Mouse (Mus musculus) hindbrain, postnatal 0 days (tissue): ENCODE results near the gene Higd1a. TPM values are rescaled to one million over a fixed set of nuclear protein-coding genes. Genes with fewer than 3 reads are reported as not detected.
A peak's percentile ranks its signal among the peaks of the same experiment; 100 is the strongest.

Experiments used
- ATAC-seq: fragments of 200-750 bp; cut with Nextera tagmentation; 2 replicates; pipeline ENCODE4 v1.8.0; 2017; ENCODE audit warnings: mild to moderate bottlenecking, moderate TSS enrichment, moderate library complexity
- DNase-seq: peaks from one replicate; pipeline ENCODE4 v3.0.0-alpha.2; 2015; ENCODE audit warnings: low spot score
- H3K27ac ChIP-seq: fragments of 300-500 bp; sonication (generic); 2 replicates; pipeline ENCODE4 v1.5.1; 2014; ENCODE audit warnings: mild to moderate bottlenecking
- H3K27me3 ChIP-seq: fragments of 300-500 bp; sonication (generic); 2 replicates; pipeline ENCODE4 v1.6.1; 2014; ENCODE audit warnings: low read length, mixed read lengths; ENCODE audit not compliant: insufficient read depth
- H3K36me3 ChIP-seq: fragments of 300-500 bp; sonication (generic); 2 replicates; pipeline ENCODE4 v1.6.1; 2014; ENCODE audit warnings: low read length, mixed read lengths; ENCODE audit not compliant: insufficient read depth
- H3K4me1 ChIP-seq: fragments of 300-500 bp; sonication (generic); 2 replicates; pipeline ENCODE4 v1.6.1; 2014; ENCODE audit warnings: antibody characterized with exemption, low read length, mixed read lengths; ENCODE audit not compliant: insufficient read depth
- H3K4me2 ChIP-seq: fragments of 300-500 bp; sonication (generic); 2 replicates; pipeline ENCODE4 v1.6.1; 2014; ENCODE audit warnings: low read depth, mild to moderate bottlenecking, low read length, moderate library complexity, mixed read lengths
- H3K4me3 ChIP-seq: fragments of 300-500 bp; sonication (generic); 2 replicates; pipeline ENCODE4 v1.5.1; 2014; ENCODE audit warnings: low read length
- H3K9ac ChIP-seq: fragments of 300-500 bp; sonication (generic); replicated peaks from 2 replicates; pipeline ENCODE4 v1.6.1; 2014; ENCODE audit warnings: mild to moderate bottlenecking, low read length, moderate library complexity, mixed read lengths
- H3K9me3 ChIP-seq: fragments of 300-500 bp; sonication (generic); 2 replicates; pipeline ENCODE4 v1.6.1; 2016; ENCODE audit warnings: low read length, mixed read lengths
- CTCF ChIP-seq: IDR thresholded peaks from 2 replicates; pipeline ENCODE4 v1.5.1; 2016; ENCODE audit warnings: antibody characterized with exemption, control low read depth, low read depth
- WGBS: fragments of 180-500 bp; shearing (Covaris S2); extraction: QIAGEN DNeasy Blood & Tissue Kit; methylation state at CpG from one replicate; pipeline ENCODE4 v1.1.7; 2014; 5-methylcytosine and 5-hydroxymethylcytosine counted together
- polyA plus RNA-seq: library from polyadenylated mRNA; unstranded; fragments of >200 nt; fragmentation: Nextera tagmentation; extraction: Ambion mirVana; gene quantifications from 2 replicates; pipeline ENCODE4 v1.2.1, GENCODE M21; 2015
- total RNA-seq: library from RNA; depleted of rRNA; stranded (reverse); fragments of >200 nt; gene quantifications from 2 replicates; pipeline ENCODE4 v1.2.3, GENCODE M21; 2014

The Higd1a gene
- total and polyA plus RNA-seq, 2 experiments from 2014 or later: 27.2 to 197 TPM

DNA sequence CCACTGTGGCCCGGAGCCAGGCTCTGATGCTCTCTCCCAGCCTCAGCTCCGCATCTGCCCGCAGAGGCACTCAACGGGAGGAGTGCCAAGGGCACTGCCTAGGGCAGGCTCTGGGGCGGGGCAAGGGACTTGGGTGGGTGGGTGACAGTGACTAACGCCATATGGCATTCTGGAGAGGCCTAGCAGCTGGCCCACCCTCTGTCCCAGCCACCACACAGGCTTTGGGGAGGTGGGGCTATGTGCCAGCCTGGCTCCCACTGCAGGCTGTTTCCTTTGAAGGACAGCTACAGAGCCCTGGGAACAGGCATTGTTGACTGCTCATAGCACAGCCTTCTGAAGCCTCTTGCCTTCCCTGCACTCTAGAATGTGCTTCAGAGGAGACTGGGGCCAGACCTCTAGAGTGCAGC, 35.6 kb downstream of the Higd1a start:
- Histone ChIP-seq H3K4me1 (peaks cover 23% of the 10 kb centered on the region; the same call in 1 of the 2 replicates), H3K9ac (no peak overlapping the region), H3K27ac (peak overlapping the region; percentile 80), H3K4me2 (no peak overlapping the region), H3K36me3 (no peaks in the 10 kb centered on the region), H3K27me3 (no peaks in the 10 kb centered on the region), H3K4me3 (no peak overlapping the region), H3K9me3 (no peaks in the 10 kb centered on the region)
- DNase-seq: peak; percentile 80
- peak; percentile 78 for ATAC-seq
- TF ChIP-seq CTCF: no peak
- WGBS: 26% methylated on average over 6 of the region's 6 CpGs

DNA sequence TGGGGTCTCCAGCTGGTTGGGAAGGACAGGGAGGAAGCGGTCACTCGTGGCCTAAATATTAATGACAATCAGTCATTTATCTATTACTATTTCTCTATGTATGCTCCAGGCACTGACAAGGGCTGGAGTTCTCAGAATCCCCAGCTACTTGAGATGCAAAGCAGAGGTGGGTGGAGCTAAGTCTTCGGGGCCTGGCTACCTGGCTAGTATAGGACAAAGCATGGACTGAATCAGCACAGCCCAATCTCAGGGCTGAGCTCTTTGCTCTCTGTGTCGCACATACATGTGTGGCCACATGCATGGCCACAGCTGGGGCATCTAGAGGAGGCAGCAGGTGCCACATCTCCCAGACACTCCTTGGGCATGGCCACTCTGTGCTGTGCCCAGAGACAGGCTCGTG, 37.4 kb downstream of the Higd1a start:
- 73% methylated on average over 5 of the region's 5 CpGs for WGBS

DNA sequence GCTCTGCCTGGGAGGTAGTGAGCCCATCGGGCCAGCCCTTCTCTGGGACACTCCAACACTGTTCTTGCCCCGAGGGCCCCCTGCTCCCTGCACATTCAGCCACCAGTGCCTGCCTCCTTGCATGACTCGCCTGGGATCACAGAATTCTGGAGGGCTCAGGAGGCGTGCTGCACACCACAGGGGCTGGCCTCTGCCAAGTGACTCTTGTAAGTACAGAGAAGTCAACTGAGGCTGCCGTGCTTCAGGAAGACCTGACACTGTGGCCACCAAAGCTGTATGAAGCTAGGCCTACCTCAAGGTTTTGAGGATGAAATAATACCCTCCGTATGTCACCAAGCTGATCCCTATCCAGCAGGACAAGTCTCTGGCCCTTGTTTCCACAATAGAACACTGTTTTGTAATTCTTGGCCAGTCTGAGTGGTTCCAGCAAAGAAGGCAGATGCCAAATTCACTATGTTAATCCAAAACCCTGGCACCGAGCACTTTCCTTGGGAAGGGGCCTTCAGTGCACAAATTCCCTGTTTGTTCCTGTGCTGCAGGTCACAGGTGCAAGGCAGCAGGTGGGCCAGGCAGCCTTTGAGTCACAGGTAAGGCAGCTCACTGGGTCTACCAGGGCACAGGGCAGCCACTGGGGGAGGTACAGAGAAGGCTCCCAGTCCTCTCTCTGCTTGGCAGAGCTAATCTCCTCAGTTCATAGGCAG, 38.2 kb downstream of the Higd1a start:
- WGBS: 31% methylated on average over 7 of the region's 7 CpGs
- Histone ChIP-seq H3K27ac (peak overlapping the region; percentile 82), H3K9me3 (no peaks in the 10 kb centered on the region), H3K36me3 (no peaks in the 10 kb centered on the region), H3K4me3 (no peak overlapping the region), H3K4me2 (no peak overlapping the region), H3K4me1 (peaks cover 23% of the 10 kb centered on the region; the same call in 1 of the 2 replicates), H3K9ac (no peak overlapping the region), H3K27me3 (no peaks in the 10 kb centered on the region)
- no peak; the same call in 1 of the 2 replicates for TF ChIP-seq CTCF
- DNase-seq (peak; percentile 70), ATAC-seq (peak; percentile 31)

More for the DNA sequence above, 37.4 kb downstream of the Higd1a start:
- no peaks in the 10 kb centered on the region for H3K27me3 ChIP-seq
- no peak overlapping the region for H3K27ac ChIP-seq
- H3K4me2 ChIP-seq: no peak overlapping the region
- H3K9ac ChIP-seq: no peak overlapping the region
- no peak for ATAC-seq
- H3K9me3 ChIP-seq: no peaks in the 10 kb centered on the region
- no peak for TF ChIP-seq CTCF
- no peak for DNase-seq
- H3K4me3 ChIP-seq: no peak overlapping the region
- H3K36me3 ChIP-seq: no peaks in the 10 kb centered on the region
- H3K4me1 ChIP-seq: peaks cover 23% of the 10 kb centered on the region; the same call in 1 of the 2 replicates

DNA sequence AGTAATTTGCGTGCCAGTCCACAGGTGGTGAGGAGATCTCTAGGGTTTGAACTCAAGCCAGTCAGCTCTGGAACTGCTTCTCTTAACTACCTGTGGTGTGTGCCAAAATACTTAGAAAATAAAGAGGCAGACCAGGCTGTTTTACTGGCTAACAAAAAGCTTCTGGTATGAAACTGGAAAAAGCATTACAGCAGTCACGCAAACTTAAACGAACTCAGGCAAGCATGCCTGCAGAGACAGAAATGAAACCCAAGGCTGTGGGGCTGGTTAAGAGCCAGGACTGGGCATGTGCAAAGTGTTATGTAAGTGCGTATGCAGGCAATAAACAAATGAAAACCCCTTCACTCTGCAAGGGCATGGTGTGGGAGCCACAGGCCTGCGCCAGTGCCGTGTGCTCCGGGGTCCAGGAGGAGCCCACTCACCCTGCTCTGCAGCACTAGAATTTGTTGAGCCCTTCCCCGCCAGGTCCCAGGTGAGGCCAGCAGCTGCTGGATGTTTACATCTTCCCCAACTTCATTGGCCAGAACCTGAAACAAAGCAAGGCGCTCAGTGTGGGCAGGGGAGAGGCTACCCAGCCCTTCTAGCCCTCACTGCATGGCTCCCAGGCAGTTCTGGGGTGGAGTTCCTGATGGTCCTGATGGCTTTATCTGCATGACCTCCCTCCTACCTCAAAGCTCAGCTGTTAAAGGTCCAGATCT, 38.9 kb downstream of the Higd1a start:
- ATAC-seq (no peak), DNase-seq (peak; percentile 30)
- WGBS: 64% methylated on average over 9 of the region's 9 CpGs
- Histone ChIP-seq H3K27me3 (no peaks in the 10 kb centered on the region), H3K36me3 (no peaks in the 10 kb centered on the region), H3K4me2 (no peak overlapping the region), H3K4me1 (peaks cover 23% of the 10 kb centered on the region; the same call in 1 of the 2 replicates), H3K27ac (peak overlapping the region; percentile 82), H3K9ac (no peak overlapping the region), H3K4me3 (no peak overlapping the region), H3K9me3 (no peaks in the 10 kb centered on the region)
- TF ChIP-seq CTCF: no peak

DNA sequence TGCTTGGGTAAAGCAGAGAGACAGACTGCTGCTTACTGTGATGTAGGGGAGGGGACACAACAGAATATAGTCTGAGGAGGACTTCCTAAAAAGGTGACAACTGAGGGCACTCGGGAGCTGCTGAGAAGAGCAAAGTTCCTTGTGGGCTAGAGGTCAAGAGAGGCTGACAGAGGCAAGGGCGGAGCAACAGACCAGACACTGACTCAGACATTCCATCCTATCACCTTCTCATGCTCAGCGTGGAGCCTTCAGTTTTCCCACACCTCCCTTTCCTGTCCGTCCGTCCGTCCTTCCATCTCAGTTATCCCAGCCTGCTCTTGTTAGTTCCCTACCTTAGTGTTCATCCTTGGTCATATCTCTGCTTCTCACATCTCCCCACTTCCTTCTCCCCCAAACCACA, 43.0 kb downstream of the Higd1a start:
- no peaks in the 10 kb centered on the region for H3K27me3 ChIP-seq
- H3K4me2 ChIP-seq: no peak overlapping the region
- WGBS: 87% methylated on average over 6 of the region's 6 CpGs
- H3K4me3 ChIP-seq: no peak overlapping the region
- TF ChIP-seq CTCF: no peak
- no peak overlapping the region for H3K9ac ChIP-seq
- H3K36me3 ChIP-seq: no peaks in the 10 kb centered on the region
- no peak overlapping the region for H3K27ac ChIP-seq
- no peaks in the 10 kb centered on the region for H3K9me3 ChIP-seq
- peaks cover 16% of the 10 kb centered on the region for H3K4me1 ChIP-seq
- ATAC-seq (no peak), DNase-seq (no peak)

DNA sequence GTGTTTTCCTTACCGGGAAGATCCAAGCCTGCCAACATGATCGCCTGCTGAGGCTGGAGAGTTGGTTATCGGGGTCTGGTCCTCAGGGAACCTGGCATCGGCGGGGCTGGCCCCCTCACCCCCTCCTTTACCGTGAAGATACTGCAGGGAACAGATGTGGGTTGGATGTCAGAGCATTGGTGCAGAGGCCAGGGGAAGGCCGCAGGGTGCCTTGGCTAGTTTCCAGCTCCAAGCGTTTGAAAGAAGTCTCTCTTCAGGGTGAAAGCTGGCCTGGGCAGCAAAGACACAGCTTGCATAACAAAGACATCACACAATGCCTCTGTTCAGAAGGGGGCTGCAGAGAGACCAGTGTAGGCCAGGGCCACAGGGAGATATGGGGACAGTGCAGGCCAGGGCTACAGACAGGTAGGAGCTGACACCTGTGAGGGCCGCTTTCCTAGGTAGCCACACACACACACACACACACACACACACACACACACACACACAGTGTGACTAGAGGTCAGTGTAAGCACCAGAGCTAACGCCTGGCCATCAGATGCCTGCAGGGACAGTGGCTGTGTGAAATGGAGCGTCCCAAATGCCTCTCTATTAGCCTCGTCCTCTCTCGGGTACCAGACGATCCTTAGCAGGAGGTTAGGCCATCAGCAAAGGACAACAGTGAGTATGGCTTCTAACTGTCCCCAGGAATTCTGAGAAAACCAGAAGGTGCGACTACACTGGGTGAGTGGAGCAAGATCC, 47.9 kb downstream of the Higd1a start:
- peaks cover 16% of the 10 kb centered on the region for H3K4me1 ChIP-seq
- no peaks in the 10 kb centered on the region for H3K27me3 ChIP-seq
- H3K4me2 ChIP-seq: 0 out of 2 replicates have a peak overlapping the region, but pooled peaks have one; percentile 21
- H3K27ac ChIP-seq: peak overlapping the region; percentile 54; the same call in 1 of the 2 replicates
- WGBS: 11% methylated on average over 15 of the region's 15 CpGs
- no peak; the same call in 1 of the 2 replicates for TF ChIP-seq CTCF
- H3K36me3 ChIP-seq: no peaks in the 10 kb centered on the region
- no peaks in the 10 kb centered on the region for H3K9me3 ChIP-seq
- DNase-seq: peak; percentile 78
- H3K9ac ChIP-seq: 0 out of 2 replicates have a peak overlapping the region, but pooled peaks have one; percentile 13
- peak; percentile 75 for ATAC-seq
- no peak overlapping the region for H3K4me3 ChIP-seq
